Mouse (Mus musculus) retina, postnatal 7 days (tissue): ENCODE data around the gene Fastkd3.

Source experiments
- DNase-seq: peaks from one replicate; pipeline ENCODE4 v3.0.0-alpha.2; 2012; ENCODE audit warnings: low read depth, low spot score

Fastkd3 gene

DNA sequence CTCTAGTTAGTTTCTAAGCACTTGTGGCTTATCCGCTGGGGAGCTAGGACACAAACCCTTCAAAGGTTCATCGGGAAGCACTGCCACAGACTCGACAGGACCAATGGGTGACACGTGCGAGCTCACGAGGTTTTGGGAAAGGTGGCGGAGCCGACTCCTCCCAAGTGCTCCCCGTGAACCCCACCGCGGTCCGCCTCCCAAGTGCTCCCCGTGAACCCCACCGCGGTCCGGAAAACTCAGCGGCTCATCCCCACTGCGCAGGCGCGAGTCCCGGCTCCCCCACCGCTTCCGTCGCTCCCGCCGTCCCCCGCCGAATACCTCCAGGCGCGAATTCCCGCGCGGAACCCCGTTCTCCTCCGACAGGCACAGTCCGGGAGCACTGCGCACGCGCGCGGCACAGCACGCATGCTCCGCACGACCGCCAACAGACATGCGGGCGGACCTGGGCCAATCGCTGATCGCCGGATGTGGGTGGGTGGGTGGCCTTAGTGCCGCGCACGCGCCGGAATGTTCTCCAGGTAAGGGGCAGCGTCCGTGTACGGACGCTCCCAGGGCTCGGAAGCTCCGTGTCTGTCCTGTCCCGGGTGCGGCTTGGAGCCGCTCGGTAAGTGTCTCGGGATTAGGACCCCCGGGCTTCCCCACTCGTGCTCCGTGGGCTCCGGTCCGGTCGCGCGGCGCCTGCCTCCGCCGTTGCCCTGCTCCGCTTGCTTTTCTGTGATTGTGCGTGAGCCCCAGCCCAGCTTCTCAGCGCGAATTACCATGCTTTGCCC lies at the start of gene Fastkd3, which contains the start of gene Mtrr:
TSS of gene Fastkd3 (plus strand) at position 488 of the 770 bp plus-strand sequence.
TSS of gene Mtrr (minus strand) at position 403 of the 770 bp plus-strand sequence.
- DNase-seq = peak; percentile 95

DNA sequence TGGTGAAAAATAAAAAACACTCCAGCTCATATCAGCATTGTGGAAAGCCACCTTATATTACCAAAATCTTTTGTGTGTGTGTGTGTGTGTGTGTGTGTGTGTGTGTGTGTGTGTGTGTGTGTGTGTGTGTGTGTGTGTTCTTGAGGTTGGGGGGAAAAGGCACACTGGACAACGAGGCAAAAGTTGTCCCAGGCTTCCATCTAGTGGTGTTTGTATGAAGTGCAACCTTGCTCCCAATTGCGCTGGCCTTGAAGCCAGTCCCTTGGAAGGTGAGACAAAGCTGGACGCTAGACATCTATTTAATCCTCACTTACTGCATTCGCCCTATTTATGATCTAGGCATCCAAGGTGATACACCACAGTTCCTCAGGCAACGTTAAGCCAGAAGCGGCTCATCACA lies 28.6 kb upstream of the Fastkd3 start:
- DNase-seq = peak; percentile 11

DNA sequence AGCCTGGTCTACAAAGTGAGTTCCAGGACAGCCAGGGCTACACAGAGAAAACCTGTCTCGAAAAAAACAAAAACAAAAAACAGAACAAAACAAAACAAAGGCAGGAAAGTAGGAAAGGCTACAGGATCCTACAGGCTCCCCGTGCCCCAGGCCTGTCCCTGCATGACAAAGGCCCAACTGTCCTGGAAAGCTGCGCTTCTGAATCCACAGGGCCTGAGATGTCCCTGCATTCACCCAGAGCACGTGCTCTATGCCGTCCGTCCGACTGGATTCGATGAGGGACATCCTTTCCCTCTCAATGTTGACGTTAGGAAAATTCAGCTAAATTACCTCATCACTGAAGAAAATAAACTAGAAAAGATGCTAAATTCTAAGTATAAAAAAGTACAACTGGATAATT lies 13.9 kb upstream of the Fastkd3 start:
- no peak for DNase-seq

DNA sequence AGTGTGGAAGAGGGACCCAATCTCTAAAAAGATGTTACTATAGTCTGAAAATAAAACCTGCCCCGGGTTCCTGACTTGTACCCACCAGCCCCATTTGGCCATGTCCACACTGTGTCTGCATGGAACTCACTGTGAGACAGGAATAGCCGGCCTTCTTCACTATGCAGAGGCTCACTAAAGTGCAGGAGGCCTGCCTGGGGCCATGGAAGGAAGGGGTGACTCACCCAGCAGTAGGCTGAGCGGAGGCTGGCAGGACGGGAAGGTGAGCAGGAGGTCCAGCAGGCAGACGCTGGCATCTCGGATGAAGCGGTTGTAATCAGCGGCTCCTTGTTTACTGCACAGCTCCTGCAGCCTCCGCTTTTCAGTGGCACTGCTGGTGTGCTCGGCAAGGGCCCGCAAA lies 13.5 kb upstream of the Fastkd3 start:
- DNase-seq = no peak

DNA sequence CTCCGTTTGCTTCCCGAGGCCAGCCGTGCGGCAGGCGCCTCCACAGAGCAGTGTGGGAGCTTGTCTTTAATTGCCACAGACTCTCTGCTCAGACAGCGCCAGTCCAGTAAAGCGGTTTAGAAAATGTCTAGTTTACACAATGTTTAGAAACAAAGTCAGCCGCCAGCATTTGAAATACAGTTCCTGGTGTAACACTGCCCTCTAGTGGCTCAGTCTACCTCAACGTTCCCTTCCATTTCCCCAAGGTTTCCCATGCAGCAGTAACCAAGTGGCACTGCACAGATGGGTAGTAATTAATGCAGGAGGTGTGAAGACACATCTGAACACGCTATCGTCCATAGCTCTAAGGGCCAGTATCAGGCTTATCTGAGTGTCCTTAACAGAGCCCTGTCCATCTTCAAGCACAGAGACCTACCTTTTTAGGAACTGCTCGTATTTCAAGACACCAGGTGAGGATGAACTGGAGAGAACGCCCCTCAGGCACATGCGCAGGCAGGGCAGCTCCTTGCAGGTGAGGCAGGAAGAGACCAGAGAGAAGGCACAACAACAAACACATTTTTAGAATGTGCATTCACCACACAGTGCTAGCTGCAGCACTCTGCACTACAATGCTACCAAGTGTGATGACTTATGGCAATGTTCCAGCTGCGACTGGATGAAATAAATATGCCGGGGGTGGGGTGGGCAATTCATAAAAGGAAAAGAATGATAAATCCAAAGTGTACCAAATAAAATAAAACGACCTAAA lies 12.3 kb upstream of the Fastkd3 start:
- DNase-seq = peak; percentile 31

DNA sequence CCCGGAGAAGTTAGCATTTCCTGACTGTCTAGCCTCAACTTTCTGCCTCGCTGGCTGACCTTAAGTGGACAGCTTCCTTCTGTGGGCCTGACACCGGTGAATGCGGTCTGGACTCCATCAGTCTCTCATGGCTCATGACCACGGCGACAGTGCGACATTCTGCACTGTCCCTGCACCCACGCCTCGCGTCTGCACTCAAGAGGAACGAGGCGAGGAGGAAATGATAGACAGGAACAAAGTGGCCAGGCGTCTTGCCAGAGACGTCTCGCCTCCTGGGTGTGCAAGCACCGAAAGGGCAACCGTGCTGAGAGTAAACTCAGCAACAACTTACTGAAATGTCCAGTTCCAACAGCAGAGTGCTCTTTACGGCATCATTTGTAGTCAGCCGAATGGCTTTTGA lies 9.8 kb upstream of the Fastkd3 start:
- DNase-seq = no peak

DNA sequence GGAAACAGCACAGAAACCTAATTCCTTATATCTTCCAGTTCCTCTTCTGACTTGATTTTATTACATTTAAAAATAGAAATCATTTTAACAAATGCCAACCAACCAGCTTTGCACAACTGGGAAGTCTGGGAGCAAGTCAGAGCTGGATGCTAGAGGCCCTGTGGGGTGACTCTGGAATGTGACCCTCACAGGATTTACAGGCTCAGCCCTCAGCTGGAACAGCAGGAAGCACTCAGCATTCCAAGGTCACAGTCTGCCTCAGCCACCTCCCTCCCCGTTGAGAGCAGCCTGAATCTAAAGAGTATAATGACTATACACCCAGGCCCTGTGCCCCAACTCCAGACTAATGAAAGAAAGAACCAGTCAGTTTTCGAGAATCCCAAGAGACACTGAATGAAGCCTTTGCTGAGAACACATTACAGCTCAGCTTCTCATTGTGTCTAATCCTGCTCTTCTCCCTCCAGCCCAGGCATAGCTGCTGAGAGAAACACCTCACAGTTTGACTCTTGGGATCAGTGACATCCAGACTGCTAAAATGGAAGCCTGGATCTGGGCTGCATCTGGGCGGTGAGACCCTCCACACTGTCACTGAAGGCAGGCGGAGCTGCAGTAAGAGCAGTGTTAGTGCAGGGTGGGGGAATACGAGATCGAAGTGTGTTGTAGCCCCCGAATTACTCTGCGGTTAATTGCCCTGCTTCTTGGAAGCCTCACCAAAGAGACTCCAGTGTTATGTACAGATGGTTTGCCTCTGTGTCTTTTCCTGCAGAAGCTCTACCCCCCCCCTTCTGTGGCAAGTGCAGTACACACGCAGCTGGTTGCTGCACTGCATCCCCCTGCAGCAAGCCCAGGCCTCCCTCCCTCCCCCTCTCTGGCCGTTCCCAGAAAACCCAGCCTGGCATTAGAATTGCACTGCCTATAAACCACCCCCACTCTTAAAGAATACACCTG lies 8.8 kb upstream of the Fastkd3 start:
- DNase-seq = no peak

DNA sequence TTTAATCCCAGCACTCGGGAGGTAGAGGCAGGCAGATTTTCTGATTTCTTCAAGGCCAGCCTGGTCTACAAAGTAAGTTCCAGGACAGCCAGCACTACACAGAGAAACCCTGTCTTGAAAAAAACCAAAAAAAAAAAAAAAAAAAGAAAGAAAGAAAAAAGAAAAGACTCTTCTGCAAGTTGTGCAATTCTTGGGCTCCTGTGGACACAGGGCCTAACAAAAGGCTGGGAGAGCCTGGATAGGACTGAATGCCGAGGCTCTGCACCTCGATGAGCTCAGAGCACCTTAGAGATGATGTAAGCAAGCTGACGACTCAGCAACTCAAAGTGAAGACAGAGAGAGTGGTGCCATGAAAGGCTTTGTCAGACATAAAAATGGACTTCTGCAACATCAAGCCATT lies 7.6 kb upstream of the Fastkd3 start:
- DNase-seq = no peak

DNA sequence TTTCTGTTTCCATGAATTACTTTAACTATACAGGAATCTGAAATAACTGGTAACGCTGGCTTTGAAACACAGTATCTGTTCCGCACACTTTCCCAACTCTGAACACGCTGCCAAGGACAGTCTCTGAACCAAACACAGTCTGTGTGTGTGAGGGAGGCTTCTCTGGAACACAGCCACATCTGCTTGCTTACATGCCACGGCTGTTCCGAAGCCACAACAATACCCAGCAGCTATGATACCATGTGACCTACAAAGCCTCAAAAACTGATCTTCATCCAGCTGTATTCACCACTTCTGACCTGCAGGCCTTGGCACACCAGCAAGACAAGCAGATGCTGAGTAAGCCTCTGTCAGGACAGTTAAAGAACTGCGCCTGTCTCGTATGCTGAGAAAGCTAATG lies 4.1 kb upstream of the Fastkd3 start:
- no peak for DNase-seq

DNA sequence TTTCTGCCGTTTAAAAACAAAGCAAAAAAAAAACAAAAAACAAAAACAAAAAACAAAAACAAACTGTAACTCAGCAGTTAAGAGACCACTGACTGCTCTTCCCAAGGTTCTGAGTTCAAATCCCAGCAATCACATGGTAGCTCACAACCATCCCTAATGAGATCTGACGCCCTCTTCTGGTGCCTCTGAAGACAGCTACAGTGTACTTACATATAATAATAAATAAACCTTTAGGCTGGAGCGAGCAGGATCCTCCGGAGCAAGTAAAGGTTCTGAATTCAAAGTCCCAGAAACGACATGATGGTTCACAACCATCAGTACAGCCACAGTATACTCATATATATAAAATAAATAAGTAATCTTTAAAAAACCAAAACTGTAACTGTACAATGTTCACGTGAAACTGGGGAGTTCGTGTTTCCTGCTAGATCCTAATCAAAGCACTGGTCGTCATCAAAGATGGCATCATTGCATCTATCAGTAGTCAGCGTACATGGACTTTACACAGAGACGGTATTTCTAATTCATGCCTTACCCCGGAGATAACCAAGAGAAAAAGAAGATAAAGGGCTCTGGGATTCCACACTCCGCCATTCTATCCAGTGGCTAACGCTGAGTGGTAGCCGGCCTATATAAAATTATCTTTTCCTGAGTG lies 821 bp upstream of the Fastkd3 start:
- no peak for DNase-seq

DNA sequence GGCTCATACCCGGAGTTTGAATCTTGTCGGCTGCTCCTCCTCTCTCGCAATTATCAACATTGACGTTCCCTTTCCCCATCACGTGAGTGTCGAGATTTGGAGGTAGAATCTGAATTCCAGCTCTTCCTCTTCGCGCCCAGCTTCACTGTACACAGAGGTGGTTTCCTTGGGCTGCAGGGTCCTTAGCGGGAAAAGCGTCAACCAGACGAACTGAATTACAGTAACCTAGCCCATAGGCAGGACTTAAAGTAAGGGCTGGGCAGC lies 415 bp downstream of the Fastkd3 start:
- DNase-seq = no peak

DNA sequence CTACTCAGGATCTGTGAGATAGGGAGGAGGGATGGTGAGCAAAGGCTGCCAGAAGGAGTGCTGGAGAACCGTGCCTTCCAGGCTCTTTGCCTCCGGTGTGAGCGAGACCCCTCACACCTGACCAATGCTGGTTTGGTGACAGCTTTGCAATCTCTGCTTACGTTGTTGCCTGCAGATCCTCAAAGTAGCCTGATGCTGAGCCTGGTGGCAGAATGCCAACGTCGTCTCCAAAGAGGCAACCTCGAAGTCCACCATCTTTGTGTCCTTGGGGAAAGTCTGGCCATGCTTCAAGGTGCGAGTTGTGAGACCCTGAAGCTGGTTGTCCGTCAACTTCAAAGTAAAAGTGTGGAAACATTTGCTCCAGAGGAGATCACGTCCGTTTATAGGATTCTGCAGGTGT lies 1.9 kb downstream of the Fastkd3 start:
- DNase-seq = no peak

DNA sequence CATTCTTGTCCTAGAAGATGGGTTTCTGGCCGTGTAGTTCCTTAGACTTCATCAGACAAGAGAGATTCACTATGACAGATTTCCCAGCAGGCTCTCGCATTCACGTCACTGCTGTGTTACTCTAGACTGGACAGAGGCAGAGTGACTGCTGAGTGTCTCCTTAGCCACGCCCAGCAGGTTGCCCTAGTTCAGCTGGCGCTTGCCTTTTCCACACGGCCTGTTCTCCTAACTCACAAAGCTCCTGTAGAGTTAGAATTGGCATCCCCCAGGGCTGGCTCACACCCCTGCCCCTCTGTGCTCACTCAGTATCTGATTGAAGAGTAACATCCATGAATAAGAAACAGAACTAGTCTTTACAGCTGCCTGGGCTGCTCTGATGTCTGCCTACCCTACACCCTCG lies 3.4 kb downstream of the Fastkd3 start:
- no peak for DNase-seq

DNA sequence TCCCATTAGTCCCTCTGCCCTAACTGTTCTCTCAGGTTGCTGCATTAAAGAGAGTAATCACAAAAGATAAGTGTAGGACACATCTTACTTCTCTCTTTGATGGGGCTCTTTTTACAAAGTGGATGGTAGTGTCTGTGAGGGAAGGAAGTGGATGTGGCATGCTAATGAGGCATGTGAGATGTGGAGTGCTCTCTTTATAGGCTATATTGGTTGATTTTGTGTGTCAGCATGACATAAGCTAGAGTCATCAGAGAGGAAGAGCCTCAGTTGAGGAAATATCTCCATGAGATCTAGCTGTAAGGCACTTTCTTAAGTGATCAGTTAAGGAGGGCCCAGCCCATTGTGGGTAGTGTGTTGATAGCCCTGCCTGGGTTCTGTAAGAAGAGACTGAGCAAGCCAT lies 6.3 kb downstream of the Fastkd3 start:
- DNase-seq = no peak

DNA sequence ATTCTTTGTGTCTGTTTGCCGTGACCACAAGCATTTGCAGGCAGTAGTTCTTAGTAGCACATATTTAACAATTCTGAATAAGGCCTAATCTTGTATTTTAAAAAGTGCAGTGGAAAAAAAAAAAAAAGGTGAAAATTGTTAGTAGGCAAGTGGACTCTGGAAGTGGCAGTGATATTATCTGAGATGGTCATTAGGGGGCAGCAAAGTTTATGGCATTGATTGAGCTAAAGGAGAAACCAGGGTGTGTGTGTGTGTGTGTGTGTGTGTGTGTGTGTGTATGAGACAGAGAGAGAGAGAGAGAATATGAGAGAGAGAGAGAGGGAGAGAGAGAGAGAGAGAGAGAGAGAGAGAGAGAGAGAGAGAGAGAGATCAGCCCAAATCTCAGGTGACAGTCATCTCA lies 11.8 kb downstream of the Fastkd3 start:
- DNase-seq = peak; percentile 30

DNA sequence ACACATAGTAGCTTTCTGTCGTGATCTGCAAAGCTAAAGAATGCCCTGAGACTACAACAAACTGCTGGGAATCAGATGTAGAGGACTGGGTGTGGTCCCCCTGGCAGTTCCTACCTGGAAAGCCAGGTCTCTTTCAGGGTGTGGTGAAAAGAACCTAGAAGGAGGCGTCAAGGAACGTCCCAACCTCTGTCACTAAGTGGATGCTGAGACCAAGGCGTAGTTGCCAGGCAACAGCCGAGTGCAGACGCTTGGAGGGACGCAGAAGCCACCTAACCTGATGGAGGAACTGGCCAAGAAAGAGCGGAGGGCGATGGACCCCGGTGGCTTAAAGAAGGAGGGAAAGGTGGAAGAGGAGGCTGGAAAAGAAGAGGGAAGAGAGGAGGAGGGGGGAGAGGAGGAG lies 15.2 kb downstream of the Fastkd3 start, which contains the start of gene 1700001L19Rik:
TSS of gene 1700001L19Rik (plus strand) at position 223 of the 400 bp plus-strand sequence.
- no peak for DNase-seq

DNA sequence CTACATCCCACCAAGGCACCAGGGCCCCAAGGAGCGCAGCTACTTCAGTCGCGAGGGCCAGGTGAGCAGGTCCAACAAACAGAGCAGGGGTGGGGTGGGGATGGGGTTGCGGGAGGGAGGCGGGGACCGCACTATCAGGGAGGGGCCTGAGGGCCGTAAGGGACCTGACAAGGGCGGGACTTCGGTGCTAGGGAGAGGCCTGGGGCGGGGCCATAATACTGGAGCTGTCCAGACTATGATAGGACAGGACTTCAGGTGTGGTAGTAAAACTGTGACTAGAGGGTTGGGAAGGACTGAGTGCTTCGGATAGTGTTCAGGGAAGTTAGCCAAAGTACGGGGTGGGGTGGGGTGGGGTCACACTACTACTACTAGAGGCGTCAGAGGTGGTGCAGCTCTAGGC lies 15.6 kb downstream of the Fastkd3 start:
- DNase-seq = no peak

DNA sequence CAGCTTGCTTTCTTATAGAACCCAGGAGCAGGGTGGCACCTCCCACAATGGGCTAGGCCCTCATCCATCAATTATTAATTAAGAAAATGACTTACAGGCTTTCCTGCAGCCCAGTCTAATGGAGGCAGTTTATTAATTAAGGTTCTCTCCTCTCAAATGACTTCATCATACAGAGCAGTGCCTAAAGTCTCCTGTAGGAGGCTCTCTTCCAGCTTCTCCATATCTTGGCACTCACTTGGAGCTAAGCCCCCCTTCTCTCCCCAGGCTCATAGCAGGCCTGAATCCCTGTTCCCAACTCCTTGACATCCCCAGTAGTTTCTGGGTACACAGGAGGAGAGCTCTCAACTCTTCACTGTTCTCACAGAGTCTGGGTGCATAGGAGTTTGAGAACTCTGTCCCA lies 16.9 kb downstream of the Fastkd3 start:
- no peak for DNase-seq

DNA sequence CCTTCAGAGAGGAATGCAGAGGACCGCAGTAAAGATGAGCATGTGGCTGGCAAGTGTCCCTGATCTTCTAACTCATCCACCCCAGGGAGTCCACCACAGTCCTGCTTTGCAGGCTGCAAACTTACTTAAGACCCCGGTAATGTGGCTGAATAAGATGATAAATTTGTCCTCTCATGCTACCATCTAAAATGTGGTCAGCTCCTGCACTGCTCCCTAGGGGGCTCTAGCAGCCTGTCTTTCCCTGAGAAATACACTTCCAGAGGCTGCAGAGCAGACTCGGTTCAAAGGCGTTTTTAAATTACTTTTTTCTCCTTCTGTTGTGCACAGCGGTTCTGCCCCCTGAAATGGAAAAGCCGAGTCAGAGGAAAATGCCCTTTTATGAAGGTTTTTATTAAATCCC lies 19.1 kb downstream of the Fastkd3 start:
- DNase-seq = no peak

DNA sequence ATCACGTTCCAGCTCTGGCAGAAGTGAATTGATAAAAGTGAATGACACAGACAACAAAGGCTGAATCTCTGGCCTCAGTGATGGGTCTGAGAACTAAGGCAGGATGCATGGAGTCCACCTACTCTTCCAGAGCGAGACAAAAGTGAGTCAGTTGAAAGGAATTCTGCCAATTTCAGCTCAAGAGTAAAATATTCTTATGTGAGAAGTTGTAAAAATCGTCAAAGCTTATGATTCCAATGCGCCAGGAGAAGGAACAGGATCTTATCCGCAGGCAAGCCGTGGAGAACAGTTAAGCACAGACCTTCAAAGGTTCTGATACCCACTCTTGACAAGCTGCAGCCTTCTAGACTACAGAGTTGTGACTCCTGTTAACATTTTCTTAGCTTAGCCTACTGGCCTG lies 21.1 kb downstream of the Fastkd3 start:
- no peak for DNase-seq

DNA sequence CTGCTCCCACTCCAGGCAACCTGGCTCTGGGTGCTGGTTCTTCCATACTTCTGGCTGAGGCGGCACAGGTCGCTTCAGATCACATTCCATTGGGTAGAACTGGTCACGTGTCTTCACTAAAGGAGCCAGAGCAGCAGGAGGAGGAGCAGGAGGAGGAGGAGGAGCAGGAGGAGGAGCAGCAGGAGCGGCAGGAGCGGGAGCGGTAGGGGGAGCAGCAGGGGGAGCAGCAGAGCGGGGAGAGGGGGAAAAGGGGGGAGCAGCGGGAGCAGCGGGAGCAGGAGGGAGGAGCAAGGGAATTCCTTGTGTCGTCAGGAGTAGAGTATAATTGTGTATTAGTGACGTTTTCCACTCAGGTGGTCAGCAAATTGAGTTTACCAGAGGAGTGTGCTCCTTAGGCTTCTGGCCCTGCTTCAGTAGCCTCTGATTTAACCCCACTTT lies 23.7 kb downstream of the Fastkd3 start:
- DNase-seq = no peak
